Mouse (Mus musculus): ENCODE measurements around the gene Slc22a15. TPM values are rescaled to one million over a fixed set of nuclear protein-coding genes. Genes with fewer than 3 reads are reported as not detected.

Gene Slc22a15
- polyA plus RNA-seq, 1 experiment: 1.8 TPM

DNA sequence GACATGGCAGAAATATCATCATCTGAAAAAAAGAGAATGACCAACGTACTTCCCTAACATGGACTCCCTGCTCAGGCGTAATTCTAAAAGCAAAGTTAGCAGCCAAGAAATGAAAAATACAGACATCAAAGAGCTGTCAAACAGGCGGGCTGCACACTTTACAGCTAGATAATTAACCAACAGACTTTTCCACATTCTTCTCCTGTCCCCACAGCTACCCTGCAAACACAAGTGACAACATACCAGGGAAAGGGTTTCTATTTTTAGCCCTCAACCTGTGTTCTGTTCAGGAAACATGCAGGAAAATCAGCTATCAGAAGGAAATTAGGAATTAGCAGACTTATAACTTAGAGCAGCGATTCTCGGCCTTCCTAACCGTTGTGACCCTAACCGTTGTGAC lies 21.9 kb downstream of the Slc22a15 start:
- Histone ChIP-seq H3K9ac (ENCODE audit: low read depth, poor library complexity, severe bottlenecking) (no peak overlapping the region), H3K9me3 (replicated peaks; ENCODE audit: control insufficient read depth, insufficient read depth, low read length, poor library complexity, severe bottlenecking) (no peaks in the 10 kb centered on the region), H3K4me3 (ENCODE audit: low read depth, low read length) (no peak overlapping the region), H3K36me3 (ENCODE audit: control insufficient read depth, insufficient read depth, low read length, poor library complexity, severe bottlenecking) (no peaks in the 10 kb centered on the region), H3K4me1 (ENCODE audit: control insufficient read depth, insufficient read depth, low read length) (no peaks in the 10 kb centered on the region), H3K27ac (ENCODE audit: insufficient read depth, low read length) (no peak overlapping the region), H3K27me3 (ENCODE audit: control insufficient read depth, insufficient read depth, low read length, poor library complexity, severe bottlenecking) (no peaks in the 10 kb centered on the region)
- TF ChIP-seq EP300 (IDR thresholded peaks at IDR 0.05; ENCODE audit: insufficient read depth, low read depth, low read length) (no peak), POLR2A (IDR thresholded peaks at IDR 0.05; ENCODE audit: insufficient read depth, low read length) (no peak), CTCF (IDR thresholded peaks at IDR 0.05; ENCODE audit: low read depth, low read length) (no peak)

DNA sequence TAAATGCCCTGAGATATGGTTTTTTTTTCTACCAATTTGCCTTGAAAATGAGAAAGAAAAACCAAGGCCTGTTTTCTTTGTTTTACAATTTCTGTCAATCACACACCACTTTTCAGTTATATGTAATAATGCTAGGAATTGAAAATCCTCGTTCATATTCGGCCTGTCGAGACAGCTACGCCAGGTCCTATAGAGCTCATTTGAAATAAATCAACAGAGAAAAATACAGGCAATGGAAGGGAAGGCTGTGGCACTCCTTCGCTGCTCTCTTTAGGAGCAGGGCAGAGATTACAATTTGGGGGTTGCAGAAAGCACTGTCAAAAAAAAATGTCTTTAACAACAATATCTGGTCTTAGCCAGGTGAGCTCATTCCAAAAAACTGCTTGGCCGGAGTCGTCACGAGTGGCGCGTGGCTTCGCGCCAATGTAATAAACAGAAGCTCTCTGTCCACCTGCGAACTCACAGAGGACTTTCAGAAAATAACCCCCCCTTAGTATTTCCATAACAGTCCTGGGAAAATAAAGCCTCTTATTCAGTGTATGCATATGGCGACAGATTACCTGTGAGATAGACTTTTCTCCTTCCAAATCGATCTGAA lies 26.8 kb downstream of the Slc22a15 start:
- Histone ChIP-seq H3K27ac (ENCODE audit: insufficient read depth, low read length) (no peak overlapping the region), H3K27me3 (ENCODE audit: control insufficient read depth, insufficient read depth, low read length, poor library complexity, severe bottlenecking) (no peaks in the 10 kb centered on the region), H3K4me3 (ENCODE audit: low read depth, low read length) (no peak overlapping the region), H3K9ac (ENCODE audit: low read depth, poor library complexity, severe bottlenecking) (no peak overlapping the region), H3K9me3 (replicated peaks; ENCODE audit: control insufficient read depth, insufficient read depth, low read length, poor library complexity, severe bottlenecking) (no peaks in the 10 kb centered on the region), H3K4me1 (ENCODE audit: control insufficient read depth, insufficient read depth, low read length) (no peaks in the 10 kb centered on the region), H3K36me3 (ENCODE audit: control insufficient read depth, insufficient read depth, low read length, poor library complexity, severe bottlenecking) (no peaks in the 10 kb centered on the region)
- no peak for TF ChIP-seq EP300 (IDR thresholded peaks at IDR 0.05; ENCODE audit: insufficient read depth, low read depth, low read length)
- TF ChIP-seq POLR2A (IDR thresholded peaks at IDR 0.05; ENCODE audit: insufficient read depth, low read length): no peak
- no peak for TF ChIP-seq CTCF (IDR thresholded peaks at IDR 0.05; ENCODE audit: low read depth, low read length)

DNA sequence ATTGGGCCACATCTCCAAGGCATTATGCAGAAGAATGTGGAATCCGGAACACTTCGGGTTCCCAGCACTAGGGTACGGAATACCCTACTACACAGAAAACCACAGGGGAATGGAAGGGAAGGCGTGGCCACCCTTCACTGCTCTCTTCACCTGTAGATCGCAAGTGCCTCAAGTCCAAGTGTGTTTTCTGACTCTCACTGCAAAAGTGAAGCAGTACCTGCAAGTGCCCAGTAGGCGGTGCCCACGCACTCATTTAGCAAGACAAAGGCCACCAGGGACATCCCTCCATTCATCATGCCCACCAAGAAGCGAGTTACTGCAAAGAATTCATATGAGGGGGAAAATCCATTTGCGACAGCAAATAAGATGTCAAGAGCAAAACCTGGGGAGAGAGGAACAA lies 27.4 kb downstream of the Slc22a15 start:
- TF ChIP-seq CTCF (IDR thresholded peaks at IDR 0.05; ENCODE audit: low read depth, low read length): peak; percentile 86
- TF ChIP-seq EP300 (IDR thresholded peaks at IDR 0.05; ENCODE audit: insufficient read depth, low read depth, low read length): no peak
- no peak overlapping the region for H3K4me3 ChIP-seq (ENCODE audit: low read depth, low read length)
- no peak overlapping the region for H3K27ac ChIP-seq (ENCODE audit: insufficient read depth, low read length)
- no peaks in the 10 kb centered on the region for H3K27me3 ChIP-seq (ENCODE audit: control insufficient read depth, insufficient read depth, low read length, poor library complexity, severe bottlenecking)
- no peaks in the 10 kb centered on the region for H3K36me3 ChIP-seq (ENCODE audit: control insufficient read depth, insufficient read depth, low read length, poor library complexity, severe bottlenecking)
- H3K9ac ChIP-seq (ENCODE audit: low read depth, poor library complexity, severe bottlenecking): no peak overlapping the region
- no peaks in the 10 kb centered on the region for H3K4me1 ChIP-seq (ENCODE audit: control insufficient read depth, insufficient read depth, low read length)
- H3K9me3 ChIP-seq (replicated peaks; ENCODE audit: control insufficient read depth, insufficient read depth, low read length, poor library complexity, severe bottlenecking): no peaks in the 10 kb centered on the region

DNA sequence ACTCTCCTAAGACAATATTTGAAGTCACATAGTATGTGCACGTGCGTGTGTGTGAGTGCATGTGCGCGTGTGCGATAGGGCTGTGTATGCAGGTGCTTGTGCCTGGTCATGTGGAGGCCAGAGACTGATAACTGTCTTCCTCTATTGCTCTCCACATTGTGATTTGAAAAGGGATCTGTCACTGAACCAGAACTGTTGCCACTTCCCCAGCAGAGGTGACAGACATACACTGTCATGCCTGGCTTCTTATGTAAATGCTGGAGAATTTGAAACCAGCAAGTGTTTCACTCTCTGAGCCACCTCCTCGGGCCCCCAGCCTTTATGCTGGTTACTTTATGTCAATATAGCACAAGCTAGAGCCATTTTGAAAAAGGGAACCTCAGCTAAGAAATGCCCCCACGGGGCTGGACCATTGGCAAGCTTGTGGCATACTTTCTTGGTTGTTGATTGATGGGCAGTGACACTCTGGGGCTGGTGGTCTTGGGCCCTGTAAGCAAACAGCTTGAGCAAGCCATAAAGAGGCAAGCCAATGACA lies 28.8 kb downstream of the Slc22a15 start:
- Histone ChIP-seq H3K27me3 (ENCODE audit: control insufficient read depth, insufficient read depth, low read length, poor library complexity, severe bottlenecking) (no peaks in the 10 kb centered on the region), H3K4me1 (ENCODE audit: control insufficient read depth, insufficient read depth, low read length) (no peaks in the 10 kb centered on the region), H3K36me3 (ENCODE audit: control insufficient read depth, insufficient read depth, low read length, poor library complexity, severe bottlenecking) (no peaks in the 10 kb centered on the region), H3K9ac (ENCODE audit: low read depth, poor library complexity, severe bottlenecking) (no peak overlapping the region), H3K27ac (ENCODE audit: insufficient read depth, low read length) (no peak overlapping the region), H3K4me3 (ENCODE audit: low read depth, low read length) (no peak overlapping the region), H3K9me3 (replicated peaks; ENCODE audit: control insufficient read depth, insufficient read depth, low read length, poor library complexity, severe bottlenecking) (no peaks in the 10 kb centered on the region)
- TF ChIP-seq CTCF (IDR thresholded peaks at IDR 0.05; ENCODE audit: low read depth, low read length) (no peak), POLR2A (IDR thresholded peaks at IDR 0.05; ENCODE audit: insufficient read depth, low read length) (no peak), EP300 (IDR thresholded peaks at IDR 0.05; ENCODE audit: insufficient read depth, low read depth, low read length) (no peak)

DNA sequence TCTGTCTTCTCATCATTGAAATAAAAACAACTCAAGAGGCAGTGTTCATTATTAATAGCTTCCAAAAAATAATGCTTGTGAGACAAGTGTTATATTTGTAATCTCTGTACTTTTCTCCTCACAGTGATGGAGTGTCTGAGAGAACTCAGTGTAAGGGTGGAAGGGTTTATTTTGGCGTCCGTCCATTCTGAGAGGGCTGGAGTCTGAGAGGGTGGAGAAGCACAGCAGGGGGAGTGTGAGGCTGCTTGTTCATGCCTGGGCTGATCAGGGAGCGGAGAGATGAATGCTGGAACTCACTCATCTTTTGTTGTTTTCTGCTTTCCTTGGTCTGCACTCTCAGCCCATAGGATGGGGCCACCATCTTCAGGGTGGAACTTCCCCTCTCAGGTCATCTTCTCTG lies 38.7 kb downstream of the Slc22a15 start:
- Histone ChIP-seq H3K4me3 (ENCODE audit: low read depth, low read length) (no peak overlapping the region), H3K9me3 (replicated peaks; ENCODE audit: control insufficient read depth, insufficient read depth, low read length, poor library complexity, severe bottlenecking) (no peaks in the 10 kb centered on the region), H3K27me3 (ENCODE audit: control insufficient read depth, insufficient read depth, low read length, poor library complexity, severe bottlenecking) (no peaks in the 10 kb centered on the region), H3K9ac (ENCODE audit: low read depth, poor library complexity, severe bottlenecking) (no peak overlapping the region), H3K36me3 (ENCODE audit: control insufficient read depth, insufficient read depth, low read length, poor library complexity, severe bottlenecking) (no peaks in the 10 kb centered on the region), H3K27ac (ENCODE audit: insufficient read depth, low read length) (no peak overlapping the region), H3K4me1 (ENCODE audit: control insufficient read depth, insufficient read depth, low read length) (no peaks in the 10 kb centered on the region)
- TF ChIP-seq CTCF (IDR thresholded peaks at IDR 0.05; ENCODE audit: low read depth, low read length) (no peak), EP300 (IDR thresholded peaks at IDR 0.05; ENCODE audit: insufficient read depth, low read depth, low read length) (no peak), POLR2A (IDR thresholded peaks at IDR 0.05; ENCODE audit: insufficient read depth, low read length) (no peak)

DNA sequence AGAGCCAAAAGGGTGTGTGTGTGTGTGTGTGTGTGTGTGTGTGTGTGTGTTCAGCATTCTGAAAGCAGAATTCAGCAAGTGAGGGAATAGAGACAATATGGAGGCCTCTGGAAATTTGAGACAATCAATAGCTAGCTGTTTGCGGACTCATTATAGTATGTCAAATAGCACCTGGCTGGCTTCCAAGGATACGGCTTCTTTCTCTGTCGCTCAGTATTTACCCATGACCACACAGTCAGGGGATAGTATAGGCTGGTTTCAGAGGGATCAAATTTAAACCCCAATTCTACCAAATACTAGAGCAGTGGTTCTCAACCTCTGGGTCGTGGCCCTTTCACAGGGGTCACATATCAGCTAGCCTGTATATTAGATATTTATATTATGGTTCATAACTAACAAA lies 39.2 kb downstream of the Slc22a15 start:
- no peak for TF ChIP-seq EP300 (IDR thresholded peaks at IDR 0.05; ENCODE audit: insufficient read depth, low read depth, low read length)
- no peak for TF ChIP-seq POLR2A (IDR thresholded peaks at IDR 0.05; ENCODE audit: insufficient read depth, low read length)
- TF ChIP-seq CTCF (IDR thresholded peaks at IDR 0.05; ENCODE audit: low read depth, low read length): no peak
- H3K4me3 ChIP-seq (ENCODE audit: low read depth, low read length): no peak overlapping the region
- no peaks in the 10 kb centered on the region for H3K36me3 ChIP-seq (ENCODE audit: control insufficient read depth, insufficient read depth, low read length, poor library complexity, severe bottlenecking)
- no peaks in the 10 kb centered on the region for H3K27me3 ChIP-seq (ENCODE audit: control insufficient read depth, insufficient read depth, low read length, poor library complexity, severe bottlenecking)
- H3K9me3 ChIP-seq (replicated peaks; ENCODE audit: control insufficient read depth, insufficient read depth, low read length, poor library complexity, severe bottlenecking): no peaks in the 10 kb centered on the region
- no peaks in the 10 kb centered on the region for H3K4me1 ChIP-seq (ENCODE audit: control insufficient read depth, insufficient read depth, low read length)
- H3K9ac ChIP-seq (ENCODE audit: low read depth, poor library complexity, severe bottlenecking): no peak overlapping the region
- no peak overlapping the region for H3K27ac ChIP-seq (ENCODE audit: insufficient read depth, low read length)
